Mouse (Mus musculus) small intestine, adult 2 months (tissue): ENCODE measurements around the gene Tas2r138.

ENCODE experiments used
- CTCF ChIP-seq: fragments of 200-500 bp; IDR thresholded peaks from 2 replicates; pipeline ENCODE4 v1.5.1; 2012; ENCODE audit warnings: low read depth, mild to moderate bottlenecking, control low read depth, inconsistent platforms, low read length, moderate library complexity, mixed read lengths; ENCODE audit not compliant: insufficient replicate concordance, insufficient read length; ENCODE audit errors: extremely low read depth
- POLR2A ChIP-seq: fragments of 200-500 bp; IDR thresholded peaks from 2 replicates; pipeline ENCODE4 v1.6.1; 2012; ENCODE audit warnings: low read depth, mild to moderate bottlenecking, control low read depth, inconsistent platforms, low read length, moderate library complexity

GRCm38 (mm10) chr6:40650953-40651352 is 37.8 kb upstream of the Tas2r138 start:
- TF ChIP-seq CTCF (no peak), POLR2A (no peak)
